Mouse (Mus musculus) liver, embryonic 14.5 days (tissue): ENCODE data around the gene Socs4.

Experiments
- CTCF ChIP-seq: IDR thresholded peaks from 2 replicates; pipeline ENCODE4 v1.5.1; 2016; ENCODE audit warnings: antibody characterized with exemption, low read depth, control low read depth
- EP300 ChIP-seq: IDR thresholded peaks from 2 replicates; pipeline ENCODE4 v1.6.1; 2016; ENCODE audit warnings: antibody characterized with exemption, low read depth

GRCm38 (mm10) chr14:47298819-47299261 lies 22.1 kb downstream of the Socs4 start:
- TF ChIP-seq CTCF (no peak), EP300 (no peak)
